Mouse (Mus musculus) ES-E14 (cell line): ENCODE results near the gene Llgl1. TPM values are rescaled to one million over a fixed set of nuclear protein-coding genes. Genes with fewer than 3 reads are reported as not detected.

Experiments used
- DNase-seq: peaks from one replicate; pipeline ENCODE4 v3.0.0-alpha.2; 2013; ENCODE audit warnings: low read depth, low spot score
- H3K27ac ChIP-seq: 2 replicates; pipeline ENCODE4 v1.5.1; 2012; ENCODE audit warnings: low read depth, mild to moderate bottlenecking, low read length, moderate library complexity, mixed read lengths; ENCODE audit not compliant: poor library complexity, insufficient read depth, severe bottlenecking
- H3K36me3 ChIP-seq: 2 replicates; pipeline ENCODE4 v1.6.1; 2012; ENCODE audit warnings: mild to moderate bottlenecking, low read length, moderate library complexity, mixed read lengths; ENCODE audit not compliant: control insufficient read depth, poor library complexity, insufficient read depth, severe bottlenecking
- H3K4me1 ChIP-seq, 2 experiments: fragments of 150-350 bp in 1 of 2; sonication (generic) in 1 of 2; 2 replicates each; pipeline ENCODE4 v1.6.1; 2012; ENCODE audit warnings: low read length in 2 of 2, mild to moderate bottlenecking in 1 of 2, mixed read lengths in 1 of 2; ENCODE audit not compliant: control insufficient read depth in 2 of 2, insufficient read depth in 2 of 2, poor library complexity in 1 of 2
- H3K4me3 ChIP-seq, 2 experiments: fragments of 150-350 bp in 1 of 2; sonication (generic) in 1 of 2; 2 replicates each; pipeline ENCODE4 v1.5.1; 2012; ENCODE audit warnings: low read length in 2 of 2, low read depth in 1 of 2, mild to moderate bottlenecking in 1 of 2, mixed read lengths in 1 of 2; ENCODE audit not compliant: insufficient read depth in 1 of 2, poor library complexity in 1 of 2, severe bottlenecking in 1 of 2
- H3K9ac ChIP-seq: 2 replicates; pipeline ENCODE4 v1.6.1; 2012; ENCODE audit warnings: low read depth, mild to moderate bottlenecking, low read length, mixed read lengths; ENCODE audit not compliant: poor library complexity, insufficient read depth, severe bottlenecking
- H3K9me3 ChIP-seq: fragments of 150-350 bp; sonication (generic); 2 replicates; pipeline ENCODE4 v1.6.1; 2012; ENCODE audit warnings: low read depth, mild to moderate bottlenecking, low read length; ENCODE audit not compliant: control insufficient read depth, insufficient read depth
- CHD2 ChIP-seq: IDR thresholded peaks from 2 replicates; pipeline ENCODE4 v1.6.1; 2014; ENCODE audit warnings: mild to moderate bottlenecking, low read depth, low read length, inconsistent platforms
- HCFC1 ChIP-seq: IDR thresholded peaks from 2 replicates; pipeline ENCODE4 v1.6.1; 2012; ENCODE audit warnings: low read length, inconsistent platforms, borderline replicate concordance; ENCODE audit not compliant: insufficient read depth
- MAFK ChIP-seq: IDR thresholded peaks from 2 replicates; pipeline ENCODE4 v1.6.1; 2014; ENCODE audit warnings: mild to moderate bottlenecking, low read depth, low read length, inconsistent platforms; ENCODE audit not compliant: insufficient read depth
- ZC3H11A ChIP-seq: IDR thresholded peaks from 2 replicates; pipeline ENCODE4 v1.6.1; 2012; ENCODE audit warnings: low read depth, mild to moderate bottlenecking, inconsistent platforms, low read length, borderline replicate concordance
- ZNF384 ChIP-seq: IDR thresholded peaks from 2 replicates; pipeline ENCODE4 v1.6.1; 2012; ENCODE audit warnings: low read depth, low read length, inconsistent platforms
- in situ Hi-C, 2 experiments: fragments of 600-800 bp; cut with MboI; formaldehyde crosslinking; loops; one replicate each; pipeline ENCODE4 v1.15.1; 2025; ENCODE audit warnings: low sequenced_read_pairs in 2 of 2, inconsistent platforms in 1 of 2; ENCODE audit not compliant: unreplicated experiment in 2 of 2
- total RNA-seq: library from RNA; depleted of rRNA; stranded (reverse); fragments of 300-350 nt; gene quantifications from 2 replicates; pipeline ENCODE4 v1.2.3, GENCODE M21; 2012

The Llgl1 gene
- total RNA-seq, 1 experiment: 25.5 TPM

DNA sequence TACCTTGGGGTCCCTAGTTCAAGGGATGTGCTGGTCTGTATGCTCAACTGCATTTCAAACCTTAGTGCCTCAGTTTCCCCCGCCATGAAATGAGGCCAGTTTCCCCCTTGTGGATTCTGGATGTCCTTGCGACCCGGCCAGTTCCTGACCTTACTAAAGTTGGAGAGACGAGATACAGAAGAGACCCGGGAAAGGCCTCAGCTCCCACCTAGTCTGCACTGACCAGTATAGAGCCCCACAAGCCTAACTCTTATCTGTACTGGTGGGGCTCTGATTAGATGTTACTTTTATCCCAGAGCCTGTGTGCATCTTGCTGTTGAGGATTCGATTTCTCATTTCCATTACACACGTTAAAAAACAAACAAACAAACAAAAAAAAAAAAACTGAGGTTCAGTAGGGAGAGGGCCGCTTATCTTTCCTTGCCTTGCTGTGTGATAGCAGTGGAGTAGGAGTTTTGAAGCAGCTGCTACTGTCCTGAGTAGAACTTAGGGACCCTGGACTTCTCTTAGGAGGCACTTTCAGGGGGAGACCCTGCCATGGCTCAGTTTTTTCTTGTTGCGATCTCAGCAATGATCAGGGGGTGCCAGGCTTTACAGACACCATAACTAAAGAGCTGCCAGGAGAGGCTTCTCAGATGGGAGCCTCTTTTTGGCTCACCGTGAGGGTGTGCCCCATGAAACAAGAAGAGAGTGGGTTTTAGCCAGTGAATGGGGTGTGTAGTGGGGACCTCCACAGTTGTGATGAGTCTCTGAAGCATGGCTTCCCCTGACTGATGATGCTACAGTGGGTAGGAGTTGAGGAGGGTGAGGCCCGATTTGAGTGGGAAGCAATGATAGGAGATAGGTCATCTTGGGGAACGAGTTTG, 1.0 kb downstream of the Llgl1 start:
- Histone ChIP-seq H3K36me3 (peaks cover 12% of the 10 kb centered on the region), H3K4me3 (peak overlapping the region; percentile 79 to 97), H3K9ac (peak overlapping the region; percentile 84), H3K4me1 (peaks cover 8 to 11% of the 10 kb centered on the region in 2 experiments; a peak in 3 of 4 replicates), H3K27ac (no peak overlapping the region), H3K9me3 (no peaks in the 10 kb centered on the region)
- TF ChIP-seq ZNF384 (no peak), MAFK (no peak), CHD2 (no peak), HCFC1 (no peak), ZC3H11A (no peak)
- no peak for DNase-seq
- in situ Hi-C loops: no loop called here

DNA sequence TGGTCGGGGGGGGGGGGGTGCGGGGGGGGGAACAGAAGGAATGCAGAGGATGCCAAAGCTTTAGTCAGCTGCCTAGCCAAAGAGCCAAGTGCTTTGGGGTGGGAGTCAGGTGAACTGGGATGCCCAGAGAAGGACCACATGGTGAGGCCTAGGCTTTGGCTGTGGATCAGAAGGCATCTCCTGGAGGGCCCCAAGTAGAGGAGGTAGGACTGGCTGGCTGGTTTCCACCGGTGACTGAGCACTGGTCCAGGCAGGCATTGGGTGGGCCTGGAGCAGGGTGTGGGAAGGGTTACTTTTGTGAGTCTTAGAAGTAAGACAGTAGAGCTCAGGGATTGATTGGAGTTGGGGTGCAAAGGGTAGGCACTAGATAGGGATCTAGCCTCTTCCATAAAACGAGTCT, 2.1 kb downstream of the Llgl1 start:
- Histone ChIP-seq H3K4me3 (no peak overlapping the region), H3K36me3 (peaks cover 21% of the 10 kb centered on the region), H3K4me1 (peaks cover 8 to 11% of the 10 kb centered on the region in 2 experiments; a peak in 3 of 4 replicates), H3K9me3 (no peaks in the 10 kb centered on the region), H3K27ac (no peak overlapping the region), H3K9ac (no peak overlapping the region)
- in situ Hi-C loops: no loop called here
- TF ChIP-seq CHD2 (no peak), HCFC1 (no peak), ZC3H11A (no peak), ZNF384 (no peak), MAFK (no peak)
- DNase-seq: no peak

DNA sequence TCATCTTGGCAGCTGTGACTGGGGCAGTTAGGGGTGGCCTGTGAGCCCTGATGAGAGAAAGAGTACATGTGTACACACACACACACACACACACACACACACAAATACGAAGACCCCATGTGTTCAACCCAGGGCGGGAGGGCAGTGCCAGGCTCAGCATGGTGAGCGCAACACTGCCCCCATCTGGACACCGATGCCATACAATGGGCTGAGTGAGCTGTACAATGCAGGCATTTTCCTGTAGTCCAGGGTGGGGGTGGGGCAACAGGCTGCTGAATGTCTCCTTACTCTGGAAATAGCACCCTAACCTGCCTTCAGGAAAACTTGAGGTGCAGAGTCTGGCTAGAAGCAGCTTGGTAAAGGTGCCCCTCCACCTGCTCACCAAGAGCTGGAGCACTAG, 3.6 kb downstream of the Llgl1 start:
- DNase-seq: peak; percentile 56
- Histone ChIP-seq H3K36me3 (peaks cover 35% of the 10 kb centered on the region), H3K27ac (no peak overlapping the region), H3K9me3 (no peaks in the 10 kb centered on the region), H3K4me3 (no peak overlapping the region), H3K4me1 (peaks cover 10 to 11% of the 10 kb centered on the region in 2 experiments; a peak in 3 of 4 replicates), H3K9ac (no peak overlapping the region)
- TF ChIP-seq CHD2 (no peak), HCFC1 (no peak), MAFK (no peak), ZC3H11A (no peak)
- in situ Hi-C loops: no loop called here

GRCm38 (mm10) chr11:60704023-60704880, 4.7 kb downstream of the Llgl1 start:
- in situ Hi-C loops: no loop called here
- Histone ChIP-seq H3K27ac (no peak overlapping the region), H3K36me3 (peaks cover 46% of the 10 kb centered on the region)

More at GRCm38 (mm10) chr11:60704023-60704880, 4.7 kb downstream of the Llgl1 start:
- Histone ChIP-seq H3K4me3 (no peak overlapping the region), H3K4me1 (peaks cover 5% of the 10 kb centered on the region in 2 experiments; a peak in 2 of 4 replicates), H3K9ac (no peak overlapping the region), H3K9me3 (no peaks in the 10 kb centered on the region)
- TF ChIP-seq CHD2 (no peak), ZC3H11A (no peak), ZNF384 (no peak), MAFK (no peak), HCFC1 (no peak)
- DNase-seq: no peak
